ENCODE assay signal across 30 mouse cellular contexts in genomic region chr2:35063333-35064030, GRCm38 (mm10). TPM values are rescaled to one million over a fixed set of nuclear protein-coding genes. Genes with fewer than 3 reads are reported as not detected.
DNase-seq lines count a peak whose midpoint lies in the region; ATAC-seq and TF ChIP-seq lines count a peak whose summit lies in the region.
"Had no signal": no experiment of that assay in that cellular context is flagged by ENCODE, and none has a peak within 500 bp of the region (broad histone marks: within the 10 kb centered on the region; RNA-seq: fewer than 3 reads in every experiment).

No protein-coding gene starts in this region.

- WGBS in liver, embryonic 12.5 days (ENCODE audit: insufficient replicate concordance), result 71% methylated on average over 6 of the region's 6 CpGs
- 54% methylated on average over 6 of the region's 6 CpGs for WGBS in lung, postnatal 0 days
- WGBS in lung, adult 2 months, result 70% methylated on average over 6 of the region's 6 CpGs
- WGBS in liver, embryonic 13.5 days (ENCODE audit: insufficient replicate concordance), result 56% methylated on average over 6 of the region's 6 CpGs
- WGBS in liver, embryonic 16.5 days (ENCODE audit: insufficient replicate concordance), result 51% methylated on average over 6 of the region's 6 CpGs

- TF ChIP-seq CTCF in lung, postnatal 0 days (IDR thresholded peaks at IDR 0.05), result no peak
- no peak for TF ChIP-seq CTCF in lung, adult 2 months (IDR thresholded peaks at IDR 0.05; ENCODE audit: insufficient read depth, low read length)

- TF ChIP-seq POLR2A in lung, adult 2 months (IDR thresholded peaks at IDR 0.05; ENCODE audit: borderline replicate concordance, extremely low read depth, low read depth, low read length), result no peak

- H3K9ac ChIP-seq in liver, embryonic 12.5 days, result no peak overlapping the region
- H3K9ac ChIP-seq in lung, postnatal 0 days (replicated peaks; ENCODE audit: low read depth), result no peak overlapping the region
- H3K9ac ChIP-seq in liver, embryonic 13.5 days, result no peak overlapping the region
- H3K9ac ChIP-seq in liver, embryonic 16.5 days (ENCODE audit: low read depth, low read length), result no peak overlapping the region
- H3K9ac ChIP-seq: embryonic facial prominence, embryonic 12.5 days; embryonic facial prominence, embryonic 15.5 days; forebrain, postnatal 0 days; heart, embryonic 12.5 days; heart, embryonic 15.5 days; hindbrain, embryonic 13.5 days had no signal

- peak overlapping the region; percentile 51 for H3K27ac ChIP-seq in liver, embryonic 12.5 days
- peak overlapping the region; percentile 8; the same call in 1 of the 2 replicates for H3K27ac ChIP-seq in lung, postnatal 0 days (ENCODE audit: low read length)
- H3K27ac ChIP-seq in liver, embryonic 13.5 days, result peak overlapping the region; percentile 58
- H3K27ac ChIP-seq in liver, embryonic 16.5 days (ENCODE audit: low read length), result peak overlapping the region; percentile 63
- H3K27ac ChIP-seq: embryonic facial prominence, embryonic 12.5 days; embryonic facial prominence, embryonic 15.5 days; gastrocnemius, adult 2 months; heart, embryonic 15.5 days; hindbrain, embryonic 10.5 days; hindbrain, embryonic 13.5 days had no signal

- H3K27me3 ChIP-seq in liver, embryonic 12.5 days (replicated peaks), result no peaks in the 10 kb centered on the region
- no peaks in the 10 kb centered on the region for H3K27me3 ChIP-seq in lung, postnatal 0 days (replicated peaks; ENCODE audit: insufficient read depth, low read length)
- no peaks in the 10 kb centered on the region for H3K27me3 ChIP-seq in liver, embryonic 13.5 days
- H3K27me3 ChIP-seq in liver, embryonic 16.5 days (ENCODE audit: control insufficient read depth, insufficient read depth, low read depth, low read length), result no peaks in the 10 kb centered on the region
- H3K27me3 ChIP-seq: CH12.LX; embryonic facial prominence, embryonic 12.5 days; embryonic facial prominence, embryonic 15.5 days; heart, embryonic 12.5 days; heart, embryonic 15.5 days; hindbrain, embryonic 13.5 days had no signal

- TF ChIP-seq EP300 in lung, postnatal 0 days (IDR thresholded peaks at IDR 0.05), result peak; percentile 85

- H3K4me1 ChIP-seq in liver, embryonic 12.5 days, result no peaks in the 10 kb centered on the region
- H3K4me1 ChIP-seq in lung, postnatal 0 days (ENCODE audit: insufficient read depth, low read depth, low read length), result no peaks in the 10 kb centered on the region
- no peaks in the 10 kb centered on the region for H3K4me1 ChIP-seq in lung, adult 2 months (ENCODE audit: control insufficient read depth, insufficient read depth, low read length)
- 0 out of 2 replicates have a peak, but pooled peaks cover 5% of the 10 kb centered on the region for H3K4me1 ChIP-seq in liver, embryonic 13.5 days (replicated peaks)
- H3K4me1 ChIP-seq in liver, embryonic 16.5 days (ENCODE audit: control insufficient read depth, low read depth, low read length), result no peaks in the 10 kb centered on the region; the same call in 1 of the 2 replicates
- H3K4me1 ChIP-seq: embryonic facial prominence, embryonic 12.5 days; embryonic facial prominence, embryonic 15.5 days; heart, embryonic 12.5 days; heart, embryonic 15.5 days; hindbrain, embryonic 10.5 days; hindbrain, embryonic 13.5 days had no signal

- H3K36me3 ChIP-seq in liver, embryonic 12.5 days, result no peaks in the 10 kb centered on the region
- no peaks in the 10 kb centered on the region for H3K36me3 ChIP-seq in lung, postnatal 0 days (ENCODE audit: insufficient read depth, low read length)
- no peaks in the 10 kb centered on the region for H3K36me3 ChIP-seq in liver, embryonic 13.5 days
- no peaks in the 10 kb centered on the region for H3K36me3 ChIP-seq in liver, embryonic 16.5 days (ENCODE audit: control insufficient read depth, insufficient read depth)
- H3K36me3 ChIP-seq: embryonic facial prominence, embryonic 12.5 days; embryonic facial prominence, embryonic 15.5 days; G1E; heart, embryonic 12.5 days; heart, embryonic 15.5 days; hindbrain, embryonic 10.5 days; hindbrain, embryonic 13.5 days had no signal

- no peak for ATAC-seq in liver, embryonic 12.5 days
- ATAC-seq in lung, postnatal 0 days, result peak; percentile 81
- ATAC-seq in liver, embryonic 13.5 days (ENCODE audit: low read depth), result no peak; the same call in 1 of the 2 replicates
- ATAC-seq in liver, embryonic 16.5 days (ENCODE audit: low read depth), result peak; percentile 56; the same call in 1 of the 2 replicates
- ATAC-seq: forebrain, embryonic 14.5 days; forebrain, postnatal 0 days; Patski had no signal

- H3K4me3 ChIP-seq in liver, embryonic 12.5 days, result no peak overlapping the region
- no peak overlapping the region for H3K4me3 ChIP-seq in lung, postnatal 0 days (ENCODE audit: low read depth, low read length)
- no peak overlapping the region for H3K4me3 ChIP-seq in lung, adult 2 months (replicated peaks; ENCODE audit: extremely low read depth, low read depth, low read length)
- no peak overlapping the region for H3K4me3 ChIP-seq in liver, embryonic 13.5 days (replicated peaks)
- H3K4me3 ChIP-seq in liver, embryonic 16.5 days (ENCODE audit: low read depth, low read length), result no peak overlapping the region
- H3K4me3 ChIP-seq: embryonic facial prominence, embryonic 12.5 days; embryonic facial prominence, embryonic 15.5 days; gastrocnemius, adult 2 months; heart, embryonic 12.5 days; heart, embryonic 15.5 days; hindbrain, embryonic 10.5 days; hindbrain, embryonic 13.5 days had no signal

- no peaks in the 10 kb centered on the region for H3K9me3 ChIP-seq in liver, embryonic 12.5 days (replicated peaks)
- no peaks in the 10 kb centered on the region for H3K9me3 ChIP-seq in lung, postnatal 0 days (ENCODE audit: low read length)
- no peaks in the 10 kb centered on the region for H3K9me3 ChIP-seq in liver, embryonic 13.5 days (replicated peaks)
- no peaks in the 10 kb centered on the region for H3K9me3 ChIP-seq in liver, embryonic 16.5 days (replicated peaks; ENCODE audit: control insufficient read depth, low read length)
- H3K9me3 ChIP-seq: embryonic facial prominence, embryonic 12.5 days; embryonic facial prominence, embryonic 15.5 days; G1E; heart, embryonic 12.5 days; heart, embryonic 15.5 days; hindbrain, embryonic 10.5 days; hindbrain, embryonic 13.5 days had no signal

- no peak for DNase-seq in liver
- DNase-seq in lung, postnatal 0 days (ENCODE audit: low spot score), result peak; percentile 69
- no peak for DNase-seq in lung, adult 2 months
- no peak for DNase-seq in liver, embryonic 13.5 days
- DNase-seq in cerebellum, adult 9-10 months, result no peak
- DNase-seq: adrenal gland, postnatal 10 days; adrenal gland, postnatal 36 days; B cell, adult 2 months; cerebellum, adult 18-20 months; cerebellum, adult 9-11 months; cerebellum, postnatal 25 days; forebrain, postnatal 0 days; gastrocnemius, adult 2 months; gastrocnemius, postnatal 14 days; heart, adult 18-20 months; heart, postnatal 10 days; heart, postnatal 36 days had no signal

- H3K4me2 ChIP-seq in liver, embryonic 12.5 days, result no peak overlapping the region
- no peak overlapping the region for H3K4me2 ChIP-seq in lung, postnatal 0 days (replicated peaks; ENCODE audit: low read depth, low read length)
- no peak overlapping the region for H3K4me2 ChIP-seq in liver, embryonic 13.5 days
- H3K4me2 ChIP-seq in liver, embryonic 16.5 days (ENCODE audit: low read depth, low read length), result peak overlapping the region; percentile 25; the same call in 1 of the 2 replicates
- H3K4me2 ChIP-seq: embryonic facial prominence, embryonic 12.5 days; embryonic facial prominence, embryonic 15.5 days; heart, embryonic 12.5 days; heart, embryonic 15.5 days; hindbrain, embryonic 13.5 days had no signal

RNA-seq across cellular contexts. Expression of gene Hc, which starts 2.2 kb away (rescaled TPM):
- polyA plus RNA-seq in liver, embryonic 12.5 days (2016; fragmentation: Nextera tagmentation; extraction: Ambion mirVana), result 14.2 and 16.0 TPM in 2 replicates
- polyA plus RNA-seq in lung, postnatal 0 days (2015; fragmentation: Nextera tagmentation; extraction: Ambion mirVana), result 149 and 172 TPM in 2 replicates
- 106 and 168 TPM in 2 replicates for polyA plus RNA-seq in lung, adult 2 months (2012; rRNA removed)
- 17.8 and 26.3 TPM in 2 replicates for polyA plus RNA-seq in liver, embryonic 13.5 days (2015; fragmentation: Nextera tagmentation; extraction: Ambion mirVana)
- 69.0 and 72.4 TPM in 2 replicates for polyA plus RNA-seq in liver, embryonic 16.5 days (2015; fragmentation: Nextera tagmentation; extraction: Ambion mirVana)
- polyA plus RNA-seq: embryonic facial prominence, embryonic 15.5 days; G1E; gonadal fat pad, adult 2 months; Patski had no signal

RNA-seq across cellular contexts. Expression of gene AI182371, which starts 37.9 kb away (rescaled TPM):
- polyA plus RNA-seq in liver, embryonic 12.5 days (2016; fragmentation: Nextera tagmentation; extraction: Ambion mirVana), result 5.3 and 5.5 TPM in 2 replicates
- 1.4 and 3.0 TPM in 2 replicates for polyA plus RNA-seq in lung, postnatal 0 days (2015; fragmentation: Nextera tagmentation; extraction: Ambion mirVana)
- polyA plus RNA-seq in lung, adult 2 months (2012; rRNA removed), result 0.80 and 1.3 TPM in 2 replicates
- 9.9 and 13.4 TPM in 2 replicates for polyA plus RNA-seq in liver, embryonic 13.5 days (2015; fragmentation: Nextera tagmentation; extraction: Ambion mirVana)
- polyA plus RNA-seq in liver, embryonic 16.5 days (2015; fragmentation: Nextera tagmentation; extraction: Ambion mirVana), result 51.6 and 55.6 TPM in 2 replicates
- polyA plus RNA-seq: hindbrain, embryonic 13.5 days had no signal

RNA-seq across cellular contexts. Expression of gene Cntrl, which starts 45.8 kb away (rescaled TPM):
- 10.9 and 12.7 TPM in 2 replicates for polyA plus RNA-seq in liver, embryonic 12.5 days (2016; fragmentation: Nextera tagmentation; extraction: Ambion mirVana)
- polyA plus RNA-seq in lung, postnatal 0 days (2015; fragmentation: Nextera tagmentation; extraction: Ambion mirVana), result 20.1 and 21.3 TPM in 2 replicates
- polyA plus RNA-seq in lung, adult 2 months (2012; rRNA removed), result 10.3 and 14.9 TPM in 2 replicates
- 9.8 and 10.0 TPM in 2 replicates for polyA plus RNA-seq in liver, embryonic 13.5 days (2015; fragmentation: Nextera tagmentation; extraction: Ambion mirVana)
- polyA plus RNA-seq in liver, embryonic 16.5 days (2015; fragmentation: Nextera tagmentation; extraction: Ambion mirVana), result 7.9 and 8.4 TPM in 2 replicates

Comparison
In these comparisons a context has a peak if more than half of its experiments do, and no peak if none do; other contexts are left out.
1. ATAC-seq: peak in lung, postnatal 0 days (single experiment) and liver, embryonic 16.5 days (single experiment); none in liver, embryonic 12.5 days (single experiment) and liver, embryonic 13.5 days (single experiment).
2. H3K27ac ChIP-seq: peak in every context shown above with its lines; median percentile 63 in liver, embryonic 16.5 days; 58 in liver, embryonic 13.5 days; 51 in liver, embryonic 12.5 days; 8 in lung, postnatal 0 days.